Mouse (Mus musculus) midbrain, embryonic 12.5 days (tissue): ENCODE measurements around the gene Spata48. TPM values are rescaled to one million over a fixed set of nuclear protein-coding genes. Genes with fewer than 3 reads are reported as not detected.

Experiments
- ATAC-seq: fragments of 200-750 bp; cut with Nextera tagmentation; 2 replicates; pipeline ENCODE4 v1.8.0; 2017; ENCODE audit warnings: low read depth, moderate TSS enrichment, moderate library complexity; ENCODE audit not compliant: low FRiP score
- H3K27ac ChIP-seq: fragments of 300-500 bp; sonication (generic); replicated peaks from 2 replicates; pipeline ENCODE4 v1.5.1; 2016; ENCODE audit warnings: mild to moderate bottlenecking
- H3K27me3 ChIP-seq: fragments of 300-500 bp; sonication (generic); 2 replicates; pipeline ENCODE4 v1.6.1; 2016; ENCODE audit warnings: mild to moderate bottlenecking
- H3K36me3 ChIP-seq: fragments of 300-500 bp; sonication (generic); 2 replicates; pipeline ENCODE4 v1.6.1; 2016
- H3K4me1 ChIP-seq: fragments of 300-500 bp; sonication (generic); 2 replicates; pipeline ENCODE4 v1.6.1; 2016
- H3K4me2 ChIP-seq: fragments of 300-500 bp; sonication (generic); replicated peaks from 2 replicates; pipeline ENCODE4 v1.6.1; 2016; ENCODE audit warnings: mild to moderate bottlenecking, moderate library complexity
- H3K4me3 ChIP-seq: fragments of 300-500 bp; sonication (generic); 2 replicates; pipeline ENCODE4 v1.5.1; 2016; ENCODE audit warnings: mild to moderate bottlenecking
- H3K9ac ChIP-seq: fragments of 300-500 bp; sonication (generic); replicated peaks from 2 replicates; pipeline ENCODE4 v1.6.1; 2016; ENCODE audit warnings: mild to moderate bottlenecking, moderate library complexity
- H3K9me3 ChIP-seq: fragments of 300-500 bp; sonication (generic); 2 replicates; pipeline ENCODE4 v1.6.1; 2016; ENCODE audit warnings: mild to moderate bottlenecking
- WGBS: fragments of 180-500 bp; shearing (Covaris S2); methylation state at CpG from one replicate; pipeline ENCODE4 v1.1.7; 2016; 5-methylcytosine and 5-hydroxymethylcytosine counted together
- polyA plus RNA-seq: library from polyadenylated mRNA; unstranded; fragments of >200 nt; fragmentation: Nextera tagmentation; extraction: Ambion mirVana; gene quantifications from 2 replicates; pipeline ENCODE4 v1.2.1, GENCODE M21; 2016

The Spata48 gene
- 1.0 and 2.3 TPM in 2 replicates for polyA plus RNA-seq

GRCm38 (mm10) chr11:11461635-11462560 lies at the start of gene Spata48, which contains the start of gene Zpbp:
Spata48 (plus strand) TSS chr11:11462094.
Zpbp (minus strand) TSS chr11:11462408.
- peak within 1 kb of the TSS; percentile 62 for H3K4me3 ChIP-seq
- peak; percentile 97 for ATAC-seq
- 4% methylated on average over 62 of the region's 66 CpGs for WGBS

GRCm38 (mm10) chr11:11414188-11414587 lies 47.7 kb upstream of the Spata48 start:
- Histone ChIP-seq H3K9ac (no peak overlapping the region), H3K27ac (no peak overlapping the region), H3K36me3 (no peaks in the 10 kb centered on the region), H3K4me2 (no peak overlapping the region), H3K27me3 (no peaks in the 10 kb centered on the region), H3K4me3 (no peak overlapping the region), H3K4me1 (no peaks in the 10 kb centered on the region), H3K9me3 (no peaks in the 10 kb centered on the region)
- ATAC-seq = no peak
- WGBS = 81% methylated on average over 5 of the region's 5 CpGs

More at GRCm38 (mm10) chr11:11461635-11462560, at the start of gene Spata48, which contains the start of gene Zpbp:
- Histone ChIP-seq H3K4me1 (no peaks in the 10 kb centered on the region), H3K27me3 (no peaks in the 10 kb centered on the region), H3K36me3 (no peaks in the 10 kb centered on the region), H3K9me3 (no peaks in the 10 kb centered on the region), H3K4me2 (peak within 1 kb of the TSS; percentile 68), H3K9ac (peak within 1 kb of the TSS; percentile 62), H3K27ac (peak within 1 kb of the TSS; percentile 75)

GRCm38 (mm10) chr11:11417356-11417755 lies 44.5 kb upstream of the Spata48 start:
- Histone ChIP-seq H3K27me3 (no peaks in the 10 kb centered on the region), H3K4me1 (no peaks in the 10 kb centered on the region), H3K4me2 (no peak overlapping the region), H3K4me3 (no peak overlapping the region), H3K36me3 (no peaks in the 10 kb centered on the region), H3K9ac (no peak overlapping the region), H3K27ac (no peak overlapping the region), H3K9me3 (no peaks in the 10 kb centered on the region)
- WGBS = 82% methylated on average over 2 of the region's 2 CpGs
- no peak for ATAC-seq

- no peak overlapping the region for H3K4me3 ChIP-seq
- 0 out of 2 replicates have a peak, but pooled peaks have one; percentile 47 for ATAC-seq
- no peak overlapping the region for H3K9ac ChIP-seq
- H3K27me3 ChIP-seq = no peaks in the 10 kb centered on the region
- 36% methylated on average over 2 of the region's 2 CpGs for WGBS
- no peak overlapping the region for H3K4me2 ChIP-seq
- H3K27ac ChIP-seq = no peak overlapping the region
- H3K36me3 ChIP-seq = no peaks in the 10 kb centered on the region
- no peaks in the 10 kb centered on the region for H3K9me3 ChIP-seq
- no peaks in the 10 kb centered on the region for H3K4me1 ChIP-seq
These were observed 6.9 kb upstream of the Spata48 start for GRCm38 (mm10) chr11:11455037-11455436.

- Histone ChIP-seq H3K9ac (peak overlapping the region; percentile 62), H3K36me3 (no peaks in the 10 kb centered on the region), H3K4me3 (peak overlapping the region; percentile 62), H3K4me2 (peak overlapping the region; percentile 68), H3K9me3 (no peaks in the 10 kb centered on the region), H3K27ac (peak overlapping the region; percentile 75), H3K4me1 (no peaks in the 10 kb centered on the region), H3K27me3 (no peaks in the 10 kb centered on the region)
- ATAC-seq = no peak
- WGBS = 86% methylated on average over 5 of the region's 5 CpGs
These were observed 632 bp downstream of the Spata48 start for GRCm38 (mm10) chr11:11462561-11462890.

GRCm38 (mm10) chr11:11468924-11469323 lies 7.0 kb downstream of the Spata48 start:
- no peaks in the 10 kb centered on the region for H3K36me3 ChIP-seq
- no peak overlapping the region for H3K9ac ChIP-seq
- no peaks in the 10 kb centered on the region for H3K27me3 ChIP-seq
- no peaks in the 10 kb centered on the region for H3K9me3 ChIP-seq
- H3K27ac ChIP-seq = no peak overlapping the region
- ATAC-seq = no peak
- no peaks in the 10 kb centered on the region for H3K4me1 ChIP-seq
- H3K4me3 ChIP-seq = no peak overlapping the region
- H3K4me2 ChIP-seq = no peak overlapping the region

GRCm38 (mm10) chr11:11484378-11484777 lies 22.5 kb downstream of the Spata48 start:
- Histone ChIP-seq H3K9me3 (no peaks in the 10 kb centered on the region), H3K4me1 (no peaks in the 10 kb centered on the region), H3K27ac (no peak overlapping the region), H3K36me3 (no peaks in the 10 kb centered on the region), H3K9ac (no peak overlapping the region), H3K4me2 (no peak overlapping the region), H3K27me3 (no peaks in the 10 kb centered on the region), H3K4me3 (no peak overlapping the region)
- WGBS = 56% methylated on average over 8 of the region's 8 CpGs
- no peak for ATAC-seq

GRCm38 (mm10) chr11:11492044-11492443 lies 30.1 kb downstream of the Spata48 start:
- Histone ChIP-seq H3K27ac (no peak overlapping the region), H3K36me3 (no peaks in the 10 kb centered on the region), H3K9me3 (no peaks in the 10 kb centered on the region), H3K9ac (no peak overlapping the region), H3K4me3 (no peak overlapping the region), H3K4me1 (no peaks in the 10 kb centered on the region), H3K4me2 (no peak overlapping the region), H3K27me3 (no peaks in the 10 kb centered on the region)
- no peak for ATAC-seq
- 66% methylated on average over 5 of the region's 5 CpGs for WGBS

GRCm38 (mm10) chr11:11495697-11496096 lies 33.8 kb downstream of the Spata48 start:
- H3K36me3 ChIP-seq = no peaks in the 10 kb centered on the region
- no peak overlapping the region for H3K4me3 ChIP-seq
- 90% methylated on average over 2 of the region's 2 CpGs for WGBS
- H3K4me2 ChIP-seq = no peak overlapping the region
- H3K27ac ChIP-seq = no peak overlapping the region
- ATAC-seq = no peak
- no peaks in the 10 kb centered on the region for H3K9me3 ChIP-seq
- H3K27me3 ChIP-seq = no peaks in the 10 kb centered on the region
- no peaks in the 10 kb centered on the region for H3K4me1 ChIP-seq
- no peak overlapping the region for H3K9ac ChIP-seq

GRCm38 (mm10) chr11:11499944-11500343 lies 38.0 kb downstream of the Spata48 start:
- Histone ChIP-seq H3K9ac (no peak overlapping the region), H3K4me2 (no peak overlapping the region), H3K4me3 (no peak overlapping the region), H3K27ac (no peak overlapping the region), H3K4me1 (no peaks in the 10 kb centered on the region), H3K27me3 (no peaks in the 10 kb centered on the region), H3K9me3 (no peaks in the 10 kb centered on the region), H3K36me3 (no peaks in the 10 kb centered on the region)
- WGBS = 24% methylated on average over 10 of the region's 10 CpGs
- no peak for ATAC-seq

- H3K27ac ChIP-seq = no peak overlapping the region
- WGBS = 76% methylated on average over 2 of the region's 2 CpGs
These were observed 44.3 kb downstream of the Spata48 start for GRCm38 (mm10) chr11:11506187-11506586.

GRCm38 (mm10) chr11:11509413-11509812 lies 47.5 kb downstream of the Spata48 start:
- no peak for ATAC-seq
- no peak overlapping the region for H3K4me2 ChIP-seq
- H3K36me3 ChIP-seq = no peaks in the 10 kb centered on the region
- no peaks in the 10 kb centered on the region for H3K27me3 ChIP-seq
- 68% methylated on average over 2 of the region's 2 CpGs for whole genome bisulfite sequencing
- H3K9ac ChIP-seq = no peak overlapping the region
- H3K4me3 ChIP-seq = no peak overlapping the region
- no peak overlapping the region for H3K27ac ChIP-seq
- H3K9me3 ChIP-seq = no peaks in the 10 kb centered on the region
- no peaks in the 10 kb centered on the region for H3K4me1 ChIP-seq

More at GRCm38 (mm10) chr11:11506187-11506586, 44.3 kb downstream of the Spata48 start:
- Histone ChIP-seq H3K9me3 (no peaks in the 10 kb centered on the region), H3K27me3 (no peaks in the 10 kb centered on the region), H3K4me2 (no peak overlapping the region), H3K9ac (no peak overlapping the region), H3K4me3 (no peak overlapping the region), H3K36me3 (no peaks in the 10 kb centered on the region), H3K4me1 (no peaks in the 10 kb centered on the region)
- no peak for ATAC-seq
